Mouse (Mus musculus): ENCODE measurements at regions not wholly inside any gene's neighbourhood (a gene's known extent, or its start where the extent isn't known, plus 50 kb on each side); places are given as distances from the start of the nearest gene placed in this dataset.
A peak's percentile ranks its signal among the peaks of the same experiment; 100 is the strongest.

DNA sequence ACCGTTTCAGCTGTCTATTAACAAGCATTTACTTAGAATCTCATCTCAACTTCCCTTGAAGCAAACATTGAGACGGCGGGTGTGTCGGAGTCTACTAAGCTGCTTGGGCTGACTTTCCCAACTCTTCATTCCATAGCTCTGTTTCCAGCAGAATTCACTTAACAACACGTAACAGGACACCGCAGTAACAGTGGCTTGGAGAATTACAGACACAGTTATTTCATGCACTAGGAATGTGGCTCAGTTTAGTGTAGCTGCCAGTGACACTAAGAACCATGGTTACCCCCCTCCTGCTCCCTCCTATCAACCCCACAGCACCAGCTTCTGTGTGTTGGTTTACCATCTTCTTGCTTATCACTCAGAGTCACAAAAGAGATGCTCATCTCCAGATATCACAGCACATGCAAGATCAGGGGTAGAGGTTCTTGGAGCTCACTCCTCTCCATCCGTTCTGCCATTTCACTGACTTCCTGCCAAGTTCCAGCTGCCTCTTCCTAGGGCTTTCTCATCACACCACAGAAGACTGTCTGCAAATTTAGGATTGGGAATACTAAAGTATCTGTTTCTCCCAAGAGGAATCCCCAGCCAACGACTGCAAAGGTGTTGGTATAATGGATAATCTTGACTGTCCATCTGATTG lies 90.7 kb downstream of the Banf2 start:
- intact Hi-C loops (cut with DNase I) = loop anchor here (2.0 to 5.0 kb wide), 3 partner anchors 74 to 256 kb away; partner anchors contain the start of gene Rrbp1
- Histone ChIP-seq H3K27me3 (ENCODE audit: control insufficient read depth, insufficient read depth, low read length) (no peaks in the 10 kb centered on the region), H3K4me3 (0 out of 2 replicates have a peak overlapping the region, but pooled peaks have one; percentile 2), H3K4me1 (ENCODE audit: control insufficient read depth, insufficient read depth, low read length) (peaks cover 5% of the 10 kb centered on the region), H3K36me3 (ENCODE audit: control insufficient read depth, insufficient read depth, low read length) (no peaks in the 10 kb centered on the region), H3K79me2 (replicated peaks; ENCODE audit: control insufficient read depth, insufficient read depth, low read length) (no peaks in the 10 kb centered on the region), H3K9ac (ENCODE audit: low read depth, low read length) (no peak overlapping the region), H3K27ac (peak overlapping the region; percentile 67)
- TF ChIP-seq EP300 (IDR thresholded peaks at IDR 0.05; ENCODE audit: insufficient read depth, low read depth, low read length) (no peak), POLR2A (IDR thresholded peaks at IDR 0.05; ENCODE audit: insufficient read depth, low read depth, low read length) (no peak), CTCF (IDR thresholded peaks at IDR 0.05) (no peak)
- 44% methylated on average over 8 of the region's 8 CpGs for WGBS
- peak; percentile 34 to 38 for DNase-seq

DNA sequence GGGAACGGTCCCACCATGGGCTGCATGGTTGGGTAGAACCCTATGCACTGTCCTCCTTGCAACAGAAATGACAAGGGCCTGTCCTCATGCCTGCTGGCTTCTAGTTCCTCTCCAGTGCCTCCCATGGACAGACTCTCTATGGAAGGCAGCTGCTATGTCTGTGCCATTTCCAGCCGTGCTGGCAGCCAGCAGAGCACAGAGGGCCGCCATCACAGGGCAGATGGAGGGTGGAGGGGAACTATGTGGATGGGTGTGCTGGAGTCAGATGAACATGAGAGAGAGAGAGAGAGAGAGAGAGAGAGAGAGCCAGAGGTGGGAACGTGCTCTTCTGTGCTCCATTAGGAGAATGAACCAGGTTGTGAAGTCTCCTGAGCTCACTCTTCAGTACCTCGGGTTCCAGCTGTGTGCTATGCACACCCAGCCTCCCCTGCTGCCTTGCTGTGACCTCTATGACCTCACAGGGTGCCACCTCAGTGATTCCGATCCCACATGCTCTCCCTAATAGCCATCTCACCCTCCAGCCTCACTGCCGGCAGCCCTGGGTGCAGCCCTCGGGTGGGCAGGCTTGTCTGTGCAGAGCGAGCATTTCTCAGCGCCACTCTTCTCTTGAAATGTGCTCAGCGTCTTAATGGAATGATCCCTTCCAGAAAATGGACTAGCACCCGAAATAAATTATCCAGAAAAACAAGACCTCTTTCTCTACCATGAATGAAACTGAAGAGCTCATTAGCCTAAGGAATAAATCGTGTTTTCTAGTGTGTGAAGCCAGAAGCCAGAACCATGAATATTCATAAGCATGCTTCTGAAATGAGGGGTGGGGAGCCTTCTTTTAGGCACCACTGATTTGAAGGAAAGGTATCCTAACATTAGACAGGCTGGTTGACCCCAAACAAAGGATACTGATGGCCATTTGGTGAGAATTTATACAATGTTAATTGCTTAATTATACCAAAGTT lies 94.5 kb downstream of the Banf2 start:
- WGBS = 86% methylated on average over 13 of the region's 13 CpGs
- H3K27me3 ChIP-seq (ENCODE audit: control insufficient read depth, insufficient read depth, low read length) = no peaks in the 10 kb centered on the region
- no peak overlapping the region for H3K9ac ChIP-seq (ENCODE audit: low read depth, low read length)
- TF ChIP-seq CTCF (IDR thresholded peaks at IDR 0.05) (no peak), EP300 (IDR thresholded peaks at IDR 0.05; ENCODE audit: insufficient read depth, low read depth, low read length) (no peak), POLR2A (IDR thresholded peaks at IDR 0.05; ENCODE audit: insufficient read depth, low read depth, low read length) (no peak)
- H3K36me3 ChIP-seq (ENCODE audit: control insufficient read depth, insufficient read depth, low read length) = no peaks in the 10 kb centered on the region
- no peak overlapping the region for H3K27ac ChIP-seq
- no peak overlapping the region for H3K4me3 ChIP-seq
- intact Hi-C loops (cut with DNase I) = no loop called here
- H3K79me2 ChIP-seq (replicated peaks; ENCODE audit: control insufficient read depth, insufficient read depth, low read length) = no peaks in the 10 kb centered on the region
- H3K4me1 ChIP-seq (ENCODE audit: control insufficient read depth, insufficient read depth, low read length) = peaks cover 2% of the 10 kb centered on the region; the same call in 1 of the 2 replicates
- no peak for DNase-seq

DNA sequence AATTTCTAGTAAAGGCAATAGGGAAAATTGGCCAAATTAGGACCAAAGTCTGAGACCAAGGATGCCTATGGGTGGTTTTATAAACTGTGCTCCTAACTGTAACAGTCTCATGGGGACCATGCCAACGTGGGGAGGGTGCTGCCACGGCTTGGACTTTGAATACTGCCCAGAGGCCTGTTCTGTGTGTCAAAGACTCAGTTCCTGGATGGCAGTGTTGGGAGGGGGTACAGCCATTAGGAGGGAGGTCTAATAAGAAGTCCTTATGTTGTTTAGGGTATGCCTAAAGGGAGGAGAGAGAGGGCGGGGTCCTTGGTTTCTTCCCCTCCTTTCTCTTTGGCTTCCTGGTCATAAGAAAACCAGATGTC lies 95.2 kb downstream of the Banf2 start:
- Histone ChIP-seq H3K27me3 (ENCODE audit: control insufficient read depth, insufficient read depth, low read length) (no peaks in the 10 kb centered on the region), H3K36me3 (ENCODE audit: control insufficient read depth, insufficient read depth, low read length) (no peaks in the 10 kb centered on the region), H3K27ac (no peak overlapping the region), H3K4me3 (no peak overlapping the region), H3K4me1 (ENCODE audit: control insufficient read depth, insufficient read depth, low read length) (peaks cover 2% of the 10 kb centered on the region; the same call in 1 of the 2 replicates), H3K9ac (ENCODE audit: low read depth, low read length) (no peak overlapping the region), H3K79me2 (replicated peaks; ENCODE audit: control insufficient read depth, insufficient read depth, low read length) (no peaks in the 10 kb centered on the region)
- no peak for DNase-seq
- WGBS = 87% methylated on average over 3 of the region's 3 CpGs
- TF ChIP-seq EP300 (IDR thresholded peaks at IDR 0.05; ENCODE audit: insufficient read depth, low read depth, low read length) (no peak), CTCF (IDR thresholded peaks at IDR 0.05) (no peak), POLR2A (IDR thresholded peaks at IDR 0.05; ENCODE audit: insufficient read depth, low read depth, low read length) (no peak)
- intact Hi-C loops (cut with DNase I) = no loop called here

DNA sequence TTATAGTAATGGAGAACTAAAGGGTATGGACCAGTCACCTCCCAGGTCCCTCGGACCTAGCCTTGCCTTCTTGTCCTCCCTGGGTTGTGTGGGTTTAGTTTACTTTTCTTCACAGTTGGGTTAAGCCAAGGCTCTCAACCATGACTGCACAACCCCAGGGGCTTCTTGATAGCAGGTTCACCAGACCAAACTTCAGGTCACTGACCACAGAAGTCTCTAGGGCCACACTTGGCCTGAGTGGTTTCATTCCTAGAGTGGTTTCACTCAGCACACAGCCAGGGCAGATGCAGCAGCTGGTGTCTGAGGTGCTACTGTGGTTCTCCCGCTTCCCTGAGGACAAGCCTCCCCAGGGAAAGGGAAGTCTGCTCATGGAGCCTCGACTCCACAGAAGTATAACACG lies 95.7 kb downstream of the Banf2 start:
- H3K79me2 ChIP-seq (replicated peaks; ENCODE audit: control insufficient read depth, insufficient read depth, low read length) = no peaks in the 10 kb centered on the region
- H3K9ac ChIP-seq (ENCODE audit: low read depth, low read length) = no peak overlapping the region
- no peaks in the 10 kb centered on the region; the same call in 1 of the 2 replicates for H3K4me1 ChIP-seq (ENCODE audit: control insufficient read depth, insufficient read depth, low read length)
- no peak for DNase-seq
- intact Hi-C loops (cut with DNase I) = no loop called here
- no peaks in the 10 kb centered on the region for H3K27me3 ChIP-seq (ENCODE audit: control insufficient read depth, insufficient read depth, low read length)
- no peak for TF ChIP-seq CTCF (IDR thresholded peaks at IDR 0.05)
- TF ChIP-seq POLR2A (IDR thresholded peaks at IDR 0.05; ENCODE audit: insufficient read depth, low read depth, low read length) = no peak
- no peak for TF ChIP-seq EP300 (IDR thresholded peaks at IDR 0.05; ENCODE audit: insufficient read depth, low read depth, low read length)
- H3K36me3 ChIP-seq (ENCODE audit: control insufficient read depth, insufficient read depth, low read length) = no peaks in the 10 kb centered on the region
- H3K4me3 ChIP-seq = no peak overlapping the region
- H3K27ac ChIP-seq = no peak overlapping the region
- 78% methylated on average over 4 of the region's 4 CpGs for WGBS

DNA sequence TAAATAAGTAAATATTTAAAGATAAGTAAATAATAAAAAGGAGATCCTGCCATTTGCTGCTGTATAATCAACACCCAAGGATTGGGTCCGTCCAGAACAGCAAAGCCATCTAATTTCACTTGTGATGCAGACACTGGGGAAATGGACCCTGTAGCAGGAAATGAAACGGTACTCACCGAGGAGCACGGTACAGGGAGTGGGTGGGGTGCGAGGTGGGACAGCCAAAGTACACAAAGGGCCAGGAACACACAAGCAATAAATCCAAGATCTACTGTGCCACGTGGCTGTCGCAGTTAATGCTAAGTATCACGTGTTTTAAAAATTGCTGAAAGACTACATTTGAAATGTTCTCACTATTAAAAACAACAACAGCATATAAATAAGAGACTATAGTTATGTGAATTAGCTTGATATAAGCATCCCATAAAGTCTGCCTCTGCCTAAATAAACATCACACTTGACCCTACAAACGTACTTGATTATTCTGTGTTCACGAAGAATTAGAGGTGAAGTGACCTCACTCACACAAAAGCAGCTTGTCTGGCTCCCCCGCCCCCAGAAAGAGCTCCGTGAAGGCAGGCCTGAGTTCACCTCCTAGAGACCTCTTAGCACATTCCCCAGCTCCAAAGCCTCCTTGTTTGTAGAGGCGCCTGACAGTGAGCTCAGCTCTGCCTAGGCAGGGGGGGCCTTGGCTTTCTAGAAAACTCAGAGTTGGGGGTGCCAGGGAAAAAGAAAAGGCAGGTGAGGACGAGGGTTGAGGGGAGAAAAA lies 101.1 kb downstream of the Banf2 start:
- Histone ChIP-seq H3K27ac (peak overlapping the region; percentile 24), H3K79me2 (replicated peaks; ENCODE audit: control insufficient read depth, insufficient read depth, low read length) (no peaks in the 10 kb centered on the region), H3K9ac (ENCODE audit: low read depth, low read length) (no peak overlapping the region), H3K4me3 (no peak overlapping the region), H3K4me1 (ENCODE audit: control insufficient read depth, insufficient read depth, low read length) (peaks cover 2% of the 10 kb centered on the region), H3K36me3 (ENCODE audit: control insufficient read depth, insufficient read depth, low read length) (no peaks in the 10 kb centered on the region), H3K27me3 (ENCODE audit: control insufficient read depth, insufficient read depth, low read length) (no peaks in the 10 kb centered on the region)
- TF ChIP-seq EP300 (IDR thresholded peaks at IDR 0.05; ENCODE audit: insufficient read depth, low read depth, low read length) = no peak
- TF ChIP-seq CTCF (IDR thresholded peaks at IDR 0.05) = no peak
- TF ChIP-seq POLR2A (IDR thresholded peaks at IDR 0.05; ENCODE audit: insufficient read depth, low read depth, low read length) = no peak
- WGBS = 47% methylated on average over 14 of the region's 14 CpGs
- no peak for DNase-seq
- intact Hi-C loops (cut with DNase I) = no loop called here

Data from heart, adult 2 months (tissue).